Mouse (Mus musculus): Measurements from ENCODE around the gene Tlr4.

GRCm38 (mm10) chr4:66873342-66873741, 46.0 kb downstream of the Tlr4 start:
- no peak for TF ChIP-seq CTCF (IDR thresholded peaks at IDR 0.05; ENCODE audit: extremely low read depth, insufficient read depth, low read length)
- TF ChIP-seq POLR2A (IDR thresholded peaks at IDR 0.05; ENCODE audit: extremely low read depth, insufficient read depth, low read length) = no peak
